Mouse (Mus musculus): Measurements from ENCODE around the gene Kif2c.

Gene Kif2c

GRCm38 (mm10) chr4:117138295-117139216 lies 43.9 kb downstream of the Kif2c start:
- intact Hi-C loops (cut with DNase I) = no loop called here

DNA sequence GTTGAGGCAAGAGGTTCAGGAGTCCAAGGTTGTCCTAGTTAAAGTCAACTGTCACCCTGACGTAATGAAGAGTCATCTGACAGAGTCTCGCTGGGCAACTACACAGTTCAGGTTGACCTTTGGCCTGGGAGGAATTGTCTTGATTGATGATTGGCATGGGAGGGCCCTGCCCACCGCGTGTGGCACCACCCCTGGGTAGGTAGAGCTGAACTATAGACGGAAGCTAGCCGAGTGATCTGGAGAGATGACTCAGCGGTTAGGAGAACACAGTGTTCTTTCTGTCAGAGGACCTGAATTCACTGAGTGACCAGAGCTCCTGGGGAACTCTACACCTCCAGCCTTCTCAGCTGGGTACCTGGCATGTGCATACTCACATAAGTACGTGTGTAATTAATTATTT lies 46.4 kb downstream of the Kif2c start:
- intact Hi-C loops (cut with DNase I) = no loop called here

DNA sequence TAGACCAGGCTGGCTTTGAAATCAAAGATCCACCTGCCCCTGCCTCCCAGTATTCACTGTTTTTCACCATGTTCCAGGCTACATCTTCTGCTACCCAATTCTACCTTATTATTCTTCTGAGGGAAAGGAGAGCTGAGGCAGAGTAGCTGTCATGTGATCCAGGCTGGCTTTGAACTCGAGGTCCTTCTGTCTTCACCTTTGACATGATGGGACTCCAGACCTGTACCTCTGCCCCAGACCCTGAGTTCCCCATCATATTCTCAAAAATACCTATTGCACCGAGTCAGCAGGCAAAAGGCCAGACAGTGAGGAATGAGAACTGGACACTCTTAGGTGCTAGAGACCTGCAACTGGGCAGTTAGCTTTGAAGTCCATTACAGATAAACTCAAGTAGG lies 47.8 kb downstream of the Kif2c start:
- intact Hi-C loops (cut with DNase I) = no loop called here

- intact Hi-C loops (cut with DNase I) = no loop called here
Observed at GRCm38 (mm10) chr4:117133817-117134600, 48.4 kb downstream of the Kif2c start, which contains the start of gene Plk3. TSS of gene Plk3 (minus strand) at chr4:117133963.

DNA sequence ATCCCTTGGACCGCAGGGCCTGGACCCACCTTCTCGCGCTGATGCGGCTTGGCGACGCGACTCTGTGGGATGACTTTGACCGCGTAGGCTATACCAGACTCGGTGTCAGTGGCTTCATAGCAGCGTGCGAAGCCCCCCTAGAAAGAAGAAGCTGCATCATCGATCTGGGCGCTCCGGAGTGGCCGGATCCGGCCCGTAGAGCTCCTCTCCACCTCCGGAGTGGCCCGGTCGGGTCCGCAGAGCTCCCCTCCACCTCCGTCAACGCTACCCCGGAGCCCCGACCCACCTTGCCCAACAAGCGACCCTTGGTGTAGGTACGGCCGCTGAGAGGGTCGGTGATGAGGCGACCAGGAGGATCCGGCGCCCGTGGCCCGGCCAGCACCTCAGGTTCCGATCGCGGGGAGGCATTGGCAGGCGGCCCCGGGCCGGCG lies 49.1 kb downstream of the Kif2c start:
- intact Hi-C loops (cut with DNase I) = no loop called here

- intact Hi-C loops (cut with DNase I) = no loop called here
Observed at GRCm38 (mm10) chr4:117132794-117133143, 49.7 kb downstream of the Kif2c start.

DNA sequence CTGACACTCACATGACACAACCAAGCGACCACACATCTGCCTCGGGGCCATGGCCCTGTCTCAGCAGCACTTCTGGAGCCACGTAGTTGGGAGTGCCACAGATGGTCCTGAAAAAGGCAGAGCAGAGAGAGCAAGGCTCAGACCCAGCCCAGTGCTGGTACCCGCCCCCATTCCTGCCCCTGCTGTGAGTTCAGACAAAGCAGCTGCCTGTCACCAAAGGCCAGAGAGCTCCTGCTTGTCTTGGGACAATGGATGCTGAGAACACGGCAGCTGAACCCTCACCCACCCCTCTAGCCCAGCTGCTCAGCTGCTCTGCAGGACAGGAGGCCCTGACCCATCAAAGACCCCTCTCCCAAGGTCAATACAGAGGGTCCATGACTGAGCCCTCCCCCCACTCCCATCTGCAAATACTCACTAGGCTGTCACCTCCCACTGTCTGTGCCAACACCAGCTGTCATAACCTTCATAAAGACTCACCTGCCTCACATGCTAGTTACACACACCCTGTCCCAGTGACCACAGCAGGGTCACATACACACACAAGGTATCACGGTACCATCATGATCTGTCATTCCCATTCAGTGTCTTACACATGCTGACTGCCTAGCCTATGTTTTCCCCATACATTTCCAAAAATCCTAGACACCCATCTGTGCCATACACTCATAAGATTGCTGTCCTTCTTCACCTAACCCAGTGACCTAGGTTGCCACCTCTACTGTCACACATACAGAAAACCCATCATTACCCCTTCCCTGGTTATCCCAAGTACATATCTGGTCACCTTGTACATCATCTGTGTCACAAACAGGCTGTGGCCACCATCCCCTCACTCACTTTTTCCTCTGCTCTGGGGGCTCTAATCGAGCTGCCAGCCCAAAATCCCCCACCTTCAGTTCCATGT lies 50.3 kb downstream of the Kif2c start:
- intact Hi-C loops (cut with DNase I) = no loop called here

DNA sequence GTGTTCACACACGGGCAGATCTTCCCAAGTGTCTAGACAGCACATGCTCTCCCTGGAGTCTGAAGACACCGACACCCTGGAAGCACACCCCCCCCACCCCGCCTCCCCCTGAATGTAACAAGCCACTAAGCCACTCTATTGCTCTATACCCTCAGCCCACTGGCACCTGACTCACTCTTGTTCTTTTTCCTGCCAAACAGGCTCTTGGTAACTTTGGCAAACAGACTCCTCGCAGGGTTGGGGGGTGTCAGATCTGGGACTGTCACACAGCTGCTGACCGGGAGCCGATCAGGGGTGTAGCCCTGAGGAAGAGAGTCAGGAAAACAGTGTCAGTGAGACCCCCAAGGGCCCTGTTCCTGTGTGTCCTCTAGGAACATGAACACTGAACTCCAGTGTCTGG lies 51.2 kb downstream of the Kif2c start:
- intact Hi-C loops (cut with DNase I) = no loop called here

DNA sequence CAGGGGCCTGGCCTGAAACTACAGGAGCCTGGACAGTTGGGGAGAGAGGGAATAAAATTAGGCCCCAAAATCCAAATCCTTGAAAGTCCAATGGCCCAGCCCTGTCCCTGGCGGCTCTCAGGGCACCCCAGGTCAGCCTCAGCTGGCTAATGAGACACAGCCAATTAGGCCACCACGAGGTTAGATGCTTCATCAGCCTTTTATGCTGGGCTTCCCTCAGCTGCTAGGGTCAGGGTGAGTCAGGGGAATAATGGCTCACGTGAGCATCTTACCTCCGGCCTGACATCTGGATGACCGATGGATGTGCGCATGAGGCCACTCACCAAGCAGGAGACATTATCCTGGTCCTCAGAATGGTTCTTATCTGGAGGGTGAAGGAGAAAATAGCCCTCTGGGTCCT lies 51.6 kb downstream of the Kif2c start:
- intact Hi-C loops (cut with DNase I) = no loop called here

- intact Hi-C loops (cut with DNase I) = no loop called here
Observed at GRCm38 (mm10) chr4:117127991-117128686, 54.3 kb downstream of the Kif2c start.

DNA sequence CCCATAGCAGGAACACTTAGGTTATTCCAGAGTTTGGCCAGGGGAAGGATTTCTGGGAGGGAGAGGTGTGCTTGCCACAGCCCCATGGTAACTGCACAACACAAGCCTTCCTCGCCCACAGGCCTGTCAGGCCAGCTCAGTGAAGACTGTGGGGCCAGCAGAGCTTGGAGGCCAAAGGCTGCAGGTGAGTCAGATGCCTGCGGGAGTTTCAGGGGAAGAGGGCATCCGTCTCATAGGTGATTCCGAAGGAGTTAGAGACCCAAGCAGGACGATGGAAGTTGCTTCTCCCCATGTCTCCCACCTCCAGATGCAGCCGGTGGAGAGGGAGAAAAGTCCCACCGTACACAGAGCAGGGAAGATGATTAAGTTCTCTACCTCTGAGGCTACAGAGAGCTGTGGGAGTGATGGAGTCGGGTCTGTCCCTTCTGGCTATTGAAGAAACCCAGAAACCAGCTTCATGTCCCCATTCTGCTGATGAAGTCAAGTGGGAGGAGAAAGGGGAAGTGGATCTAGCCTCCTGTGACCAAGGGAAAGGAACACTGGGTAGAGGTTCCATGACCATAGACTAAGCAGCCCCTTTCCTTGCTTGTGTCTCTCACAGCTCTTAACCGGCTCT lies 55.7 kb downstream of the Kif2c start, which contains the start of gene Tctex1d4:
TSS of gene Tctex1d4 (plus strand) at position 120 of the 616 bp plus-strand sequence.
- intact Hi-C loops (cut with DNase I) = no loop called here

GRCm38 (mm10) chr4:117125910-117126674 lies 56.3 kb downstream of the Kif2c start:
- intact Hi-C loops (cut with DNase I) = no loop called here

GRCm38 (mm10) chr4:117125348-117125909 lies 57.0 kb downstream of the Kif2c start, which contains the start of gene Btbd19:
TSS of gene Btbd19 (minus strand) at chr4:117125725.
- intact Hi-C loops (cut with DNase I) = no loop called here

- intact Hi-C loops (cut with DNase I) = loop anchor here (5.0 kb wide), 1 partner anchor 122 kb away; no protein-coding TSS in a partner anchor
Observed at GRCm38 (mm10) chr4:117124518-117125347, 57.7 kb downstream of the Kif2c start.

DNA sequence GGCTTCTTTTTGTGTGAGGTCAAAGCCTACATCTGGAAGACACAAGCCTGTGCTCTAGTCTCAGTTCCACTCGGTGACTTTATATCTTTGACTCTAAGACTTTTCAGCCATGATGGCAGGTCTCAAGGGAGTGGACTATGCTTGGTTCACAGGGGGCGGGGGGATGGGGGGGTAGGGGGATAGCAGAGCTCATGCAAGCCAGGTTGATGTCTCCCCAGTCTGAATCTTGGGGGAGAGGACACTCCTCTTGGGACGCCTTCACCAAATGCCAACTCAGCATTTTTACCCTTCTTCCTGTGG lies 58.3 kb downstream of the Kif2c start:
- intact Hi-C loops (cut with DNase I) = loop anchor here (5.0 kb wide), 1 partner anchor 122 kb away; no protein-coding TSS in a partner anchor

DNA sequence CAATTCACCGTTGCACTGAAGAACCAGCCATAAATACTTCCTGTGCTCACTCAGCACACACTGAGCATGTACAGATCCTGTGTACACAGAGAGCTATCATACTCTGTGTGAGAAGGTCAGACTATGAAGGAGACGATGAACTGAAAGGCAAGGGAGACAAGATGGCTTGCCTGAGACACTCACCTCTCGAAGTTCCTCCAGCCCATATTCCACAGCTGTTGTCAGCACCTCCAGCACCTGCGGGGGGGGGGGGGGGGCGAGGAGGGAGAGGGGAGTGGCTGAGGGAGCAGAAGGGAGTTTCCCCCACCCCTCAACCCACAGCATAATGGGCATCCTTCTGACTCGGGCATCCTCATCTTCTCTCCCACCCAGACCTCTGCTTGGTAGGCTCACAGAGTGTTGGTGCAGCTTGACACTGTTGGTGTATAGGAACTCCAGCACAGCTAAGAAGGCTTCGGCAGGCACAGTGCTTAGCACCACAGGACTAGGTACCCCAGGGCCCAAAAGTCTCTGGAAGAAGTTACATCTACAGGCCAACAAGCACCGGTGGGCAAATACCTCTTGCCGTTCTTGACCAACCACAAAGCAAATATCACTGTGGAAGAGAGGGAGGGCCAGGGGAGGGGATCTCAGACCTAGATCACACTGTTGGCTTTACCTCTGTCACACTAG lies 58.8 kb downstream of the Kif2c start:
- intact Hi-C loops (cut with DNase I) = loop anchor here (5.0 kb wide), 1 partner anchor 121 kb away; no protein-coding TSS in a partner anchor

DNA sequence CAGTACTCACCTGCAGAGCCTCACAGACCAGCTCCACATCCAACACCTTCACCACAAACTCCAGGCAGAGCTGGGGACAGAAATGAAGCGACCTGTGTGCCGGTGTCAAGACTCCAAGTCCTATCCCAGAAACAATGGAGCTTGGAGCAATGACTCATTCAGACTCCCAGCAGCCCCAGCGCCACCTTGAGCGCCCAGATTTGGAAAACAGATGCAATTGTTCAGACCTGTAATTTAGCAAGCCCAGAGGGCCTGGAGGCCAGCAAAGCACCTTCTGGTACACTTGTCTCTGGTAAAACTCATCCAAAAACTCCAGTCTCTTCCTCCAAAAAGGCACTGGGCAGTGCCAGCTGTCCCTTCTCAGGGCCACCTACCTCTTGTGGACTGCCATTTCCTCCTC lies 60.2 kb downstream of the Kif2c start:
- intact Hi-C loops (cut with DNase I) = loop anchor here (5.0 kb wide), 1 partner anchor 120 kb away; no protein-coding TSS in a partner anchor

All from adrenal gland (tissue).